Mouse (Mus musculus) spleen, postnatal 10 days (tissue): ENCODE data around the gene Cdc25b.

Experiments
- DNase-seq, 2 experiments: peaks; one replicate each; pipeline ENCODE4 v3.0.0; 2021 to 2022; ENCODE audit warnings: low spot score in 2 of 2

The Cdc25b gene

DNA sequence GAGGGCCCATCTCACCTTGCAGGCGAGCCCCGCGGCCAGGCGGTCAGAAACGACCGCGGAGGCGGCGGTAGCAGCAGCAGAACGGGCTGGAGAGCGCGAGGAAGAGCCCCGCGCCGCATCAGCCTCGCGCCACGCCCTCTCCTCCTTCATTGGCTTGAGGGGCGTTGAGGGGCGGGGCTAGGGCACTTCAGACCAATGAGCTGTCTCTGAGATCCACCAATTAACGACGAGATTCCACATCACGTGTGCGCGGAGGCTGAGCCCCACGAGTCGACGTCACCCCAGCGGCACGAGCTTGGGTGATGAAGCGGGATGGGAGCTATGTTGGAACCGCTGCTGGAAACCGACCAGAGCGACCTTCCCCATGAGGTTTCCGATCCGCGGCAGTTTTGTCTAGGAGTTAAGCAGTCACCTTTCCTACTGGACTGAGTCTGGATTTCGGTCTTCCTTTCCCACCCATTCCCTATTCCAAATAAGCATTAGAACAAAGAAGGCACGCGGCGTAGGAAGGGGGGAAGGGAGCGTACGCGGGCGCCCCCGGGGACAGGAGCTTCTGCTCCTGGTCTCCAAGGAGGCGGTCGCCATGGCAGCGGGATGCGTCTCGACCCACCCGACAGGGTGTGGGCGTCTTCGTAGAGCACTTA lies 26.7 kb upstream of the Cdc25b start, which contains the start of gene 1700037H04Rik:
Gene 1700037H04Rik (minus strand): TSS at position 144 of the 644 bp plus-strand sequence.
- peak; percentile 91 to 99 for DNase-seq

- peak in 1 of 2 experiments; percentile 52 for DNase-seq
Measured at GRCm38 (mm10) chr2:131160671-131161111, 26.1 kb upstream of the Cdc25b start.

GRCm38 (mm10) chr2:131163924-131164323 lies 22.8 kb upstream of the Cdc25b start:
- no peak for DNase-seq

- no peak for DNase-seq
Measured at GRCm38 (mm10) chr2:131166172-131166571, 20.6 kb upstream of the Cdc25b start.

GRCm38 (mm10) chr2:131167984-131168383 lies 18.8 kb upstream of the Cdc25b start:
- no peak for DNase-seq

- DNase-seq = no peak
Measured at GRCm38 (mm10) chr2:131168914-131169313, 17.8 kb upstream of the Cdc25b start.

DNA sequence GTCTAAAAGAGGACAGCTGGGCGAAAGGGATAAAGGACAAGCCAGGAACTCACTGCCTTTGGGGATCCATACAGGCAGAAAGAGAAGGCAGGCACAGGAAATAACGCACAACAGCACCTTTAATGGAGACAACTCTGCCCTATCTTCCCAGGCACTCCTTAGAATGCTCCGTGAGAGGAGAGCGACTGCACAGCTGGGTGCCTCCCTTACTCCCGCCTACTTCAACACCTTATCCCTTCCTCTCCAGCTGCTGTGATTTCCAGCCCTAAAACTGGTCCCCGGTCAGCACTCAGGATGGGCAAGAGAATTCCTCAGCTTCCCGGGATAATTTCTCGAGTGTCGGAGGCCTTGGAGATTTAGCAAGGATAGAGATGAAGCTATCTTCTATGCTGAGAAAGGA lies 15.8 kb upstream of the Cdc25b start:
- DNase-seq = no peak

GRCm38 (mm10) chr2:131171401-131172104 lies 15.2 kb upstream of the Cdc25b start:
- peak in 1 of 2 experiments; percentile 76 for DNase-seq

GRCm38 (mm10) chr2:131172322-131172721 lies 14.4 kb upstream of the Cdc25b start:
- peak in 1 of 2 experiments; percentile 45 for DNase-seq

- DNase-seq = peak in 1 of 2 experiments; percentile 65
Measured at GRCm38 (mm10) chr2:131174700-131175099, 12.0 kb upstream of the Cdc25b start.

DNA sequence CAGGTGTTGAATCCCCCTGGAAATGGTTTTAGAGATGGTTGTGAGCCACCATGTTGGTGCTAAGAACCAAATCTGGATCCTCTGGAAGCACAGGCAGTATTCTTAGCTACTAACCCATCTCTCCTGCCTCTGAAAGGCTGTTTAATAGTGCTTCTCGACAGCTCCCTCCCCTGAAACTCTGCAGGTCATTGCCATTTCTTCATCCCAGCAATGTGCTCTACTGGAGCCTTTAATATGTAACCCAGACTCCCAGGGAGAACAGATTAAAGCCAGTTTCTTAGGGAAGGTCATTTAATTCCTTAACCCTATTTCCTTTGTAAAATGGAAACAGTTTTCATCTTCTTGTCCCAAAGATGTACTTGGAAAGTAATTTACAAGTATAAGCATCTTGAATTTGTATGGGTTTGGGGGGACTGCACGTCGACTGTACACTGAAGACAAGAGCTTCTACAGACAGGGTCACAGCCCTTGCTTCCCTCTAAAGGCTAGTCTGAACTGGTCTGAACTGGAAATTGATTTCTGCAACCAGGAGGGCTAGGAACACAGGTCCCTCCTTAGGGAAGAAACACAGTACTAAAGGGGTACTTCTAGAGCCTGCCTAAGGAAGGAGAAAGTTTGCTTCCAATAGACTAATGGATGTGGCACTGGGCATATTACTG lies 11.3 kb upstream of the Cdc25b start:
- no peak for DNase-seq

- no peak for DNase-seq
Measured at GRCm38 (mm10) chr2:131175945-131176309, 10.8 kb upstream of the Cdc25b start.

GRCm38 (mm10) chr2:131176491-131176890 lies 10.3 kb upstream of the Cdc25b start:
- no peak for DNase-seq

GRCm38 (mm10) chr2:131177932-131178331 lies 8.8 kb upstream of the Cdc25b start:
- no peak for DNase-seq

GRCm38 (mm10) chr2:131178828-131179245 lies 7.9 kb upstream of the Cdc25b start:
- no peak for DNase-seq

GRCm38 (mm10) chr2:131179246-131179886 lies 7.4 kb upstream of the Cdc25b start:
- peak; percentile 70 to 73 for DNase-seq

DNA sequence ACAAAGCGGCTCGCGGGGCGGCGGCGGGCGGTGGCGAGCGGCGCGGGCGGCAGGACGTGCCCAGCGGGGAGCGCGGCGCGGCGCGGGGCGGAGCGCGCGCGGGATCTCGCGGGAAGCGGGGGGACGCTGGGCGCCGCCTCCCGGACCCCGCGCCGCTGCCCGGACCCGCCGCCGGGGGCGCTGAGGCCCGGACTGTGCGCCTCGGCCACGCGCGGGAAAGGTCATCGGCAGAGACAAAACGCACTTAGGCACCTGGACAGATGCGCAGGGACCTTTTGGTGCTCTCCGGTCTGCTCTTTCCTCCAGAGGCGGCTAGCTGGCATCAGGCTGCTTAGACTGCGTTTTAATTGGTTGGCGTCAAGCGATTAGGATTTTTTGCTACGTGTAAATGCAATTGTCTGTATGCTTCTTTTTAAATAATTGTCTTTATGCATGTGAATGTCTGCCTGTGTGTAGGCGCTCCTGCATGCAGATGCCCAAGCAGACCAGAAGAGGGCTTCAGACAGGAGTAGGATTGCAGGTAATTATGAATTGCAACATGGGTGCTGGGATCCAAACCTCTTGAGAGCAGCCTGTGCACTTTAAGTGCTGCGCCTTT lies 6.7 kb upstream of the Cdc25b start, which contains the start of gene Cenpb:
Gene Cenpb (minus strand): TSS at position 78 of the 598 bp plus-strand sequence.
- peak; percentile 80 to 85 for DNase-seq

GRCm38 (mm10) chr2:131186343-131186742 lies 406 bp upstream of the Cdc25b start:
- DNase-seq = no peak

GRCm38 (mm10) chr2:131187602-131187922 lies 813 bp downstream of the Cdc25b start:
- peak in 1 of 2 experiments; percentile 40 for DNase-seq

- DNase-seq = peak in 1 of 2 experiments; percentile 54
Measured at GRCm38 (mm10) chr2:131188311-131188710, 1.6 kb downstream of the Cdc25b start.

GRCm38 (mm10) chr2:131189521-131190309 lies 3.0 kb downstream of the Cdc25b start:
- DNase-seq = peak in 1 of 2 experiments; percentile 38
